Mouse (Mus musculus) C2C12 (cell line): ENCODE data around the gene Prcc.

Experiments used
- CEBPB ChIP-seq: IDR thresholded peaks from one replicate; pipeline ENCODE4 v1.6.1; 2011; ENCODE audit warnings: low read depth, mild to moderate bottlenecking, control low read depth, moderate library complexity
- CTCF ChIP-seq: IDR thresholded peaks from one replicate; pipeline ENCODE4 v1.5.1; 2011; ENCODE audit not compliant: control insufficient read depth, insufficient read depth, insufficient read length
- MAX ChIP-seq: IDR thresholded peaks from one replicate; pipeline ENCODE4 v1.6.1; 2011; ENCODE audit warnings: mild to moderate bottlenecking, control low read depth
- MYOD1 ChIP-seq: IDR thresholded peaks from one replicate; pipeline ENCODE4 v1.6.1; 2011; ENCODE audit warnings: low read depth; ENCODE audit not compliant: control insufficient read depth, insufficient read length
- MYOG ChIP-seq: IDR thresholded peaks from one replicate; pipeline ENCODE4 v1.6.1; 2011; ENCODE audit not compliant: control insufficient read depth, insufficient read length; ENCODE audit errors: extremely low read depth
- USF1 ChIP-seq: IDR thresholded peaks from one replicate; pipeline ENCODE4 v1.6.1; 2011; ENCODE audit warnings: low read depth, mild to moderate bottlenecking, control low read depth, moderate library complexity

GRCm38 (mm10) chr3:87905880-87906485 is 20.6 kb upstream of the Prcc start, which contains the start of gene Hdgf:
- TF ChIP-seq CTCF, result no peak
- no peak for TF ChIP-seq MYOD1
- peak; percentile 98 for TF ChIP-seq MAX
- no peak for TF ChIP-seq CEBPB
- TF ChIP-seq USF1, result peak; percentile 87
- TF ChIP-seq MYOG, result no peak
